Mouse (Mus musculus) liver, embryonic 14.5 days (tissue): ENCODE results near the gene Rora.

Experiments
- CTCF ChIP-seq: IDR thresholded peaks from 2 replicates; pipeline ENCODE4 v1.5.1; 2016; ENCODE audit warnings: antibody characterized with exemption, low read depth, control low read depth
- EP300 ChIP-seq: IDR thresholded peaks from 2 replicates; pipeline ENCODE4 v1.6.1; 2016; ENCODE audit warnings: antibody characterized with exemption, low read depth

DNA sequence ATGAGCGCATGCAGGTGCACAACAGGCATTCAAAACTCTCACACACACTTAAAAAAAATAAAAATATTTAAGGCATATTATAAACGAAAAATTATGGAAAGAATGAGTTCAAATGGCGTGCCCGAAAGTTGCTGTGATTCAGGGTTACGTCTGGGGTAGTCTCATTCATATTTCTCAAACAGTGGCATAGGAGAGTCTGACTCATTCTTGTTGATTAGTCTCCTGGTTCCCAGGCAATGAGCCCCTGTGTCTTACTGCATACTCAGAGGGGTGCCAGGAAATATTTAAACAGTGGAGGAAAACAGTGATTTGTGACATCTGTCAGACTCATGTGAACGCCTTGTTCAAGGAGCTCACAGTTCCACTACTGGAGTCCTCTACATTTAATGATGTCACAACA is 316.5 kb downstream of the Rora start:
- no peak for TF ChIP-seq CTCF
- no peak for TF ChIP-seq EP300
